Mouse (Mus musculus): ENCODE results near the gene Cdc42ep4. TPM values are rescaled to one million over a fixed set of nuclear protein-coding genes. Genes with fewer than 3 reads are reported as not detected.
A peak's percentile ranks its signal among the peaks of the same experiment; 100 is the strongest.

Cdc42ep4 gene
- polyA plus RNA-seq, 1 experiment from 2014 or later, result 21.9 TPM

DNA sequence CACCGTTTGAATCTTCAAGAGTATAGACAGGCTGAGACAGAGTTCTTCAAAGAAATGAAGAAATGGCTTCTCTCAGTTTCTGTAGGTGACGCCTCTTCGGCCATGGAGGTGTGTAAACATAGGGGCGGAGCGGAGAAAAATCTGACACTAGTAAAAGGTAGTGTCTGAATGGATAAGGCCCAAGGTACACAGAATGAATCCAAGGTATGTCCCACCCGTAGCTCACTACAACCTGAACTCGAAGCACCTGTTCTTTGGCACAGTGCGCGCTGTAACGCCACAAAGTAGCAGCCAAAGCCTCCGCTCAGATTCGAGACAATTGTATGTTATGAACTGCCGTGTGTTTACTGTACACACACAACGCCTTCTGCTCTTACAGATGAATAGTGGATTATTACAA is 4.2 kb upstream of the Cdc42ep4 start:
- Histone ChIP-seq H3K4me2 (no peak overlapping the region), H3K9ac (no peak overlapping the region), H3K9me3 (replicated peaks) (no peaks in the 10 kb centered on the region), H3K4me1 (peaks cover 11% of the 10 kb centered on the region), H3K36me3 (no peaks in the 10 kb centered on the region), H3K27me3 (replicated peaks) (no peaks in the 10 kb centered on the region; the same call in 1 of the 2 replicates), H3K27ac (no peak overlapping the region), H3K4me3 (no peak overlapping the region)
- ATAC-seq, result no peak
- WGBS (ENCODE audit: insufficient replicate concordance), result 80% methylated on average over 14 of the region's 14 CpGs

DNA sequence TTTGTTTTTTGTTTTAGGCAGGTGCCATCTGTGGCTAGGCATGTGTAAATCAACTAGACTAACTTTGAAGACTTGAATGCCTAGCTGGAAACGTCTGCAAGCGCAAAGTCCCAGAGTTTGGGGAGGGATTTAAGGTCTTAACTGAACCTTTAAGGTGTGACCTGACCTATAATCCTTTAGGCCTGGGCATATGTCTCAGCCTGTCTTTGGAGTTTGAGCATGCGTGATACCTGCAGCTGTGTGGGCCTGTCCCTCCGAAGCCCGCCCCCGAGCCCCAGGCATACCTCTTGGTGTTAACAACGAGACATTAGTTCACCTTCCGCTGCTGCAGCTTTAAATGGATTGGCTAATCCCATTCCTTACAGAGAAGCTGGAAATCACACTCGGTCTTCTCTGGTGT is 3.2 kb upstream of the Cdc42ep4 start:
- H3K27ac ChIP-seq, result no peak overlapping the region

DNA sequence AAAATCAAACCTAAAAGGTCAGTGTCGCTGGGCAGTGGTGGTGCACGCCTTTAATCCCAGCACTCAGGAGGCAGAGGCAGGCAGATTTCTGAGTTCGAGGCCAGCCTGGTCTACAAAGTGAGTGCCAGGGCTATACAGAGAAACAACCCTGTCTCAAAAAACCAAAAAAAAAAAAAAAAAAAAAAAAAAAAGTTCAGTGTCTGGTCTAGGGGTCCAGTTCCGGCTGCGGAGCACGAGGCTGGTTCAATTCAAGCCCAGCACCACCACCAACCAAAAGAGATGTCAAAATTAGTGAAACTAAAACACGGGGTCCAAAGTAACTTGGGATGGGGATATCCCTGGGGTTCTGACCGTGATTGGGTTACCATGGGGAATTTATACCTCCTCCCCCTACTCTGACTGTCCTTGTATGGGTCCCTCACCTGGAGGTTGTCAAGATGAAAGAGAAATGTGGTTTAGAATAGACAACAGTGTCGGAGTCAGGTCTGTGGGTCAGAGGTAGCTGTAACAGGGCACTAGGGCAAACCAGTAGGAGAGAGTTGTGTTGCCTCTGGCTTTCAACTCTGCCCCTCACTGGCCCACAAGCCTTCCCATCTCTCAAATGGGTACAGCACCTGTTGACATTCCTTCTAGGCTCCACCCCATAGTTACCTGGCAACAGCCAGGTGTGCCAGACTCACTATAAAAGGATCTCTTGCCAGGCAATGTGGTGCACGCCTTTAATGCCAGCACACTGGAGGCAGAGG is 1.2 kb upstream of the Cdc42ep4 start:
- H3K4me3 ChIP-seq, result peak overlapping the region; percentile 73
- H3K36me3 ChIP-seq, result peaks cover 8% of the 10 kb centered on the region; the same call in 1 of the 2 replicates

More for the DNA sequence above, 3.2 kb upstream of the Cdc42ep4 start:
- H3K9ac ChIP-seq, result no peak overlapping the region
- H3K4me2 ChIP-seq, result no peak overlapping the region
- no peaks in the 10 kb centered on the region for H3K36me3 ChIP-seq
- peaks cover 19% of the 10 kb centered on the region for H3K4me1 ChIP-seq
- no peak for ATAC-seq
- no peaks in the 10 kb centered on the region; the same call in 1 of the 2 replicates for H3K27me3 ChIP-seq (replicated peaks)
- H3K4me3 ChIP-seq, result no peak overlapping the region
- H3K9me3 ChIP-seq (replicated peaks), result no peaks in the 10 kb centered on the region
- WGBS (ENCODE audit: insufficient replicate concordance), result 64% methylated on average over 9 of the region's 9 CpGs

DNA sequence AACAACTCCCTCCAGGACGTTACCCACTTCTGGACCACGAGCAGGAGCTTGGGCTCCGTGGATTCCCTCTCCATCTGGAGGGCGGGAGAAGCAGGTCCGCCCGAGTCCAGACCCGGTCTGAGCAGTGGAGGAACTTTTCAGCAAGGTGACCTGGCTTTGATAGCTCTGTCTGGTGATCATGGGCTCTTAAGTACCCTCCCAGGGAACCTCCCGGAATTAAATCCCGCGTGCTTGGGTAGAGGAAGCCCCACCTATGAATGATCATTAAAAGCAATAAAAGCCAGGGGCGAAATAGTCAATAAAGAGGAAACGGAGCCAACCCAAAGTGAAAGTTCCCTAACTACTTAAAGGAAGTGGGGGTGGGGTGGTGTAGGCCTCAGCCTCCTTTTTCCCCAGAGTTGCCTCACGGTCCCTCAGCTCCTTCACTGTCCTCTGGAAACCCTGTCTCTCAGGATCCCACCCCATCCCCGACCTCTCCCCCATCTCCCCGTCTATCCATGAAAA is 529 bp upstream of the Cdc42ep4 start:
- Histone ChIP-seq H3K36me3 (peaks cover 12% of the 10 kb centered on the region; the same call in 1 of the 2 replicates), H3K4me1 (peaks cover 45% of the 10 kb centered on the region), H3K27me3 (replicated peaks) (no peaks in the 10 kb centered on the region), H3K27ac (peak overlapping the region; percentile 95), H3K9ac (peak overlapping the region; percentile 84), H3K4me3 (peak overlapping the region; percentile 73), H3K4me2 (peak overlapping the region; percentile 96), H3K9me3 (replicated peaks) (no peaks in the 10 kb centered on the region)
- ATAC-seq, result peak; percentile 3; the same call in 1 of the 2 replicates
- WGBS (ENCODE audit: insufficient replicate concordance), result 11% methylated on average over 15 of the region's 15 CpGs

More for the DNA sequence above, 1.2 kb upstream of the Cdc42ep4 start:
- 87% methylated on average over 10 of the region's 10 CpGs for WGBS (ENCODE audit: insufficient replicate concordance)
- H3K9ac ChIP-seq, result peak overlapping the region; percentile 84
- H3K27me3 ChIP-seq (replicated peaks), result no peaks in the 10 kb centered on the region
- peaks cover 39% of the 10 kb centered on the region for H3K4me1 ChIP-seq
- peak overlapping the region; percentile 96 for H3K4me2 ChIP-seq
- no peaks in the 10 kb centered on the region for H3K9me3 ChIP-seq (replicated peaks)
- H3K27ac ChIP-seq, result peak overlapping the region; percentile 95
- ATAC-seq, result no peak

DNA sequence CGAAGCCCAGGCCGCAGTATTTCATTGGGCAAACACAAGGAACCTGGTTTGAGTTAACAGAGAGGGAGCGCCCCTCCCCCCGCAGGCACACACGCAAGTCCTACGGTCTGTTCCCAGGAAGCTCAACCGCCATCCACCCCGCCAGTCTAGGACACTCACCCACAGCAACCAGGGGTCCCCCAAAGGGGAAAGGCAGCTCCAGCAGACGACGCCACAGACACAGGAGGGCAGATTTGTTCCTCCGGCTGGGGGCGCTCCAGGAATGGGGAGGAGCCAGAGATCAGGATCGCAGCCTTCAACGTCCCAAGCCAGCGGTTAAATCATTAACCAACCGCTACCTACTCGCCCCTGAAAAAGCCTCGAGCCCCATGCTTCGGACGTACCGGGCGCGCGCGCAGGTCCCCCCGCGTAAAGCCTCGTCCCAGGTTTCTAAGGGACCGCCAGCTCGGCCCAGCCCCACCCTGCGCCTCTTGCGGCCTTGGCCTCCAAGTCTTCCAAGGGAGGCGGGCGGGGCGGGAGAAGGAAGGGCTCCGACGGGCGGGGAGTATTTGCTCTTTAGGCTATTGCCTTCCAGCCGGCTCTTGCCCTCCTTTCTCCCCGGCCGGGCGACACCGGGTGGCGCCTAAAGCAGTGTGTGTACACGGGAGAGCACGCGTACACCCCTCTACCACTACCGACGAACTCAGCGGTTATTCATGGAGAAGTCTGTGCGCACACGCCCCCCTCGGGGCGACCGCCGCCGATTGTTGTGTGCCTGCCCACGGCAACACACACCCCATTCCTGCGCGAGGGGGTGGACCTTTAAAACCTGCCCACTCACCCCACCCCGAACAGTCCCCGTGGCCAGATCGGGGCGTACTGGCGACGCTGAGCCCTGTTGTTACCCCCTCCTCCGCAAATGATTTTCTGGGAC is 854 bp downstream of the Cdc42ep4 start:
- peak; percentile 55 for ATAC-seq
- Histone ChIP-seq H3K4me3 (peak overlapping the region; percentile 73), H3K36me3 (peaks cover 18% of the 10 kb centered on the region), H3K27me3 (replicated peaks) (no peaks in the 10 kb centered on the region), H3K27ac (peak overlapping the region; percentile 95), H3K4me2 (peak overlapping the region; percentile 96), H3K9ac (peak overlapping the region; percentile 84), H3K4me1 (peaks cover 58% of the 10 kb centered on the region), H3K9me3 (replicated peaks) (no peaks in the 10 kb centered on the region)
- WGBS (ENCODE audit: insufficient replicate concordance), result under 1% methylated on average over 67 of the region's 67 CpGs

- Histone ChIP-seq H3K9ac (peak overlapping the region; percentile 84), H3K36me3 (peaks cover 24% of the 10 kb centered on the region), H3K9me3 (replicated peaks) (no peaks in the 10 kb centered on the region), H3K27me3 (replicated peaks) (no peaks in the 10 kb centered on the region), H3K4me1 (peaks cover 65% of the 10 kb centered on the region), H3K27ac (peak overlapping the region; percentile 95), H3K4me2 (peak overlapping the region; percentile 96), H3K4me3 (peak overlapping the region; percentile 73)
- peak; percentile 84 for ATAC-seq
- WGBS (ENCODE audit: insufficient replicate concordance), result 5% methylated on average over 9 of the region's 9 CpGs
These were observed 1.8 kb downstream of the Cdc42ep4 start for GRCm38 (mm10) chr11:113749749-113750351.

DNA sequence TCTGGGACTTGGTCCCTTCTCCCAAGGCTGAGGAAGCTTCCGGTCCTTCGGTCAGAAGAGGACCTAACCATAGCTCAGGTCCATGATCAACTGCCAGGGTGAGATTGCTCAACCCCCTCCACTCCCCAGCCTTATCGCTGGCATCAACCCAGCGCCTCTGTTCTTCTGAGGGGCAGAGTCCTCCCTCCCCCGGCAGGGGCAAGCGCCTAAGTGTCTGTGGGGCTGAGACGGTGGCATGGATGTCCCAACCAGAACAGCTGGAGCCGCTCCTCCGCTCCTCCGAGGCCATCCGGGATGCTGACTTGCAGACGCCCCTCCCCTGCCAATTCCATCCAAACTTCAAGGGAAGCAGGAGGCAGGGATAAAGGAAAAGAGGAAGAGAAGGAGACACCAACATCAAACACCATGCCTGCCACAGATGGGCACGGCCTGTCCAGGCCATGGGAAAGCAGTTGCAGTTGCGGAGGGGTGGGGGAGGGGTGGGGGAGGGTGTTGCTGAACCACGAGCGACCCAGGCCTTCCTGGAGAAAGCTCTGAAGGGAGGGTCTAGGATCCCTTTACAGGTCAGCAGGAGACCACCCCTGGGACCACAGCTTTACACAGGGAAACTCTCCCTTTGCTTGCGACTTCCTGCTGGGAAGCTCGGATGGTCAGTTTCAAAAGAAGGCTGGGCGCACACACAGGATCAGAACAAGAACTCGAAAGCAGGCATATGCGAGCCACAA is 2.7 kb downstream of the Cdc42ep4 start:
- Histone ChIP-seq H3K9ac (peak overlapping the region; percentile 84), H3K27me3 (replicated peaks) (no peaks in the 10 kb centered on the region), H3K4me2 (peak overlapping the region; percentile 96), H3K27ac (peak overlapping the region; percentile 95), H3K36me3 (peaks cover 32% of the 10 kb centered on the region), H3K9me3 (replicated peaks) (no peaks in the 10 kb centered on the region), H3K4me1 (peaks cover 69% of the 10 kb centered on the region), H3K4me3 (peak overlapping the region; percentile 73)
- whole genome bisulfite sequencing (ENCODE audit: insufficient replicate concordance), result 9% methylated on average over 21 of the region's 21 CpGs
- ATAC-seq, result peak; percentile 11; the same call in 1 of the 2 replicates

GRCm38 (mm10) chr11:113747725-113748380 is 3.8 kb downstream of the Cdc42ep4 start:
- Histone ChIP-seq H3K27me3 (replicated peaks) (no peaks in the 10 kb centered on the region), H3K4me1 (peaks cover 68% of the 10 kb centered on the region), H3K36me3 (peaks cover 41% of the 10 kb centered on the region), H3K4me2 (peak overlapping the region; percentile 96), H3K9ac (peak overlapping the region; percentile 84), H3K9me3 (replicated peaks) (0 out of 2 replicates have a peak, but pooled peaks cover 7% of the 10 kb centered on the region), H3K27ac (peak overlapping the region; percentile 95), H3K4me3 (peak overlapping the region; percentile 73)
- ATAC-seq, result no peak
- 69% methylated on average over 11 of the region's 11 CpGs for WGBS (ENCODE audit: insufficient replicate concordance)

- Histone ChIP-seq H3K27ac (peak overlapping the region; percentile 95), H3K4me1 (peaks cover 60% of the 10 kb centered on the region), H3K4me3 (peak overlapping the region; percentile 73), H3K9ac (peak overlapping the region; percentile 84), H3K4me2 (peak overlapping the region; percentile 96), H3K27me3 (replicated peaks) (no peaks in the 10 kb centered on the region), H3K36me3 (peaks cover 49% of the 10 kb centered on the region), H3K9me3 (replicated peaks) (0 out of 2 replicates have a peak, but pooled peaks cover 10% of the 10 kb centered on the region)
- no peak for ATAC-seq
- WGBS (ENCODE audit: insufficient replicate concordance), result 36% methylated on average over 16 of the region's 16 CpGs
These were observed 4.6 kb downstream of the Cdc42ep4 start for GRCm38 (mm10) chr11:113747056-113747455.

DNA sequence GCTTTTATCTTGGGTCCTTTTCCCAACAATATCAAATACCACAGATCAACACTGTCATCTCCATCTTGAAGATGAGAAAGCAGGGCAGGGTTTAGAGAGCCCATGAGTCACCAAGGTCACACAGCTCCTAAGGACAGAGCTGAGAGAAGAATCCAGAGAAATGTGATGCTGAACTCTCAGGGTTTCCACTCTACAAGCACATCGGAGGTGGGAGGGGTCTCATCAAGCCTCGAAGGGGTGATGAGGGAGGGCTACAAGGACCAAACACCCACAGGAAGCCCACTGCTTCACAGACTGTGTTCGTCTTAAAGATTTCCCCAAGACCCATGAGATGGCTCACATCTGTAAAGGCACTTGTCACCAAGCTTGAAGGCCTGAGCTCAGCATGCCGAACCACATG is 5.7 kb downstream of the Cdc42ep4 start:
- Histone ChIP-seq H3K36me3 (peaks cover 57% of the 10 kb centered on the region), H3K27me3 (replicated peaks) (no peaks in the 10 kb centered on the region), H3K9me3 (replicated peaks) (0 out of 2 replicates have a peak, but pooled peaks cover 10% of the 10 kb centered on the region), H3K27ac (peak overlapping the region; percentile 6; the same call in 1 of the 2 replicates), H3K4me2 (no peak overlapping the region), H3K4me3 (no peak overlapping the region), H3K9ac (no peak overlapping the region), H3K4me1 (peaks cover 60% of the 10 kb centered on the region)
- ATAC-seq, result no peak
- WGBS (ENCODE audit: insufficient replicate concordance), result 67% methylated on average over 4 of the region's 4 CpGs
